9 mouse cellular contexts compared by ENCODE assay signal in the genomic region with DNA sequence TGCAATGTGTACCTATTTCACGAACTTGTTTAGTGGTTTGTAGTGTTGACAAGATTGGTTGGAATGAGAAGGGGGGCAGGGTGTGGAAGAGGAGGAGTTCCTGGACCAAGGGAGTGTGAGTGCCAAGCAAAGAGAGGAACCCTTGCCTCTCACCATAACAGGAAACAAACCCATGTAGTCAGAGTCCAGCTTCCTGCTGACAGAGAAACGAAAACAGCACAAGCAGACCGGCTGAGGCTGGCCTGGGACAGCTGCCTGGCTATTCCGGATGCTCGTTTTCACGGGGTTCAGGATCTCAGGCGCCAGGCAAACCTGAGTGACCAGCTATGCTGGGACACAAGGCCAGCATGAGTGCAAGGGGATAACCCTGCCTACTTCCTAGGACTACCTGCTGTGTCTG.
DNase-seq lines count a peak whose midpoint lies in the region; ATAC-seq and TF ChIP-seq lines count a peak whose summit lies in the region.
"Had no signal": no experiment of that assay in that cellular context is flagged by ENCODE, and none has a peak within 500 bp of the region (broad histone marks: within the 10 kb centered on the region; RNA-seq: fewer than 3 reads in every experiment).

No protein-coding gene starts in this region.

- no peak overlapping the region for H3K9ac ChIP-seq in embryonic facial prominence, embryonic 12.5 days
- H3K9ac ChIP-seq in heart, embryonic 16.5 days (ENCODE audit: low read length): no peak overlapping the region
- no peak overlapping the region for H3K9ac ChIP-seq in liver, embryonic 13.5 days
- no peak overlapping the region for H3K9ac ChIP-seq in midbrain, postnatal 0 days (replicated peaks; ENCODE audit: low read length, poor library complexity, severe bottlenecking)

- 74% methylated on average over 7 of the region's 7 CpGs for WGBS in embryonic facial prominence, embryonic 12.5 days
- WGBS in embryonic facial prominence, embryonic 10.5 days: 80% methylated on average over 7 of the region's 7 CpGs
- 49% methylated on average over 7 of the region's 7 CpGs for WGBS in heart, embryonic 16.5 days
- 20% methylated on average over 7 of the region's 7 CpGs for WGBS in liver, embryonic 13.5 days (ENCODE audit: insufficient replicate concordance)
- 84% methylated on average over 7 of the region's 7 CpGs for WGBS in midbrain, postnatal 0 days

- no peak overlapping the region for H3K4me2 ChIP-seq in embryonic facial prominence, embryonic 12.5 days (replicated peaks)
- 0 out of 2 replicates have a peak overlapping the region, but pooled peaks have one; percentile 5 for H3K4me2 ChIP-seq in heart, embryonic 16.5 days (ENCODE audit: low read depth, low read length)
- no peak overlapping the region for H3K4me2 ChIP-seq in liver, embryonic 13.5 days
- H3K4me2 ChIP-seq in midbrain, postnatal 0 days (ENCODE audit: low read depth, low read length, poor library complexity, severe bottlenecking): no peak overlapping the region

- ATAC-seq in embryonic facial prominence, embryonic 12.5 days (ENCODE audit: insufficient number of reproducible peaks, insufficient read depth, low FRiP score, low TSS enrichment): no peak
- ATAC-seq in heart, embryonic 16.5 days (replicated peaks; ENCODE audit: extremely low read depth, insufficient read depth, low FRiP score): peak; percentile 74
- 0 out of 2 replicates have a peak, but pooled peaks have one; percentile 23 for ATAC-seq in liver, embryonic 13.5 days (ENCODE audit: low read depth)
- ATAC-seq in midbrain, postnatal 0 days (ENCODE audit: low FRiP score): no peak

- peaks cover 6% of the 10 kb centered on the region; the same call in 1 of the 2 replicates for H3K4me1 ChIP-seq in embryonic facial prominence, embryonic 12.5 days
- peaks cover 12% of the 10 kb centered on the region for H3K4me1 ChIP-seq in embryonic facial prominence, embryonic 10.5 days
- H3K4me1 ChIP-seq in heart, embryonic 16.5 days (ENCODE audit: control insufficient read depth, insufficient read depth, low read length): peaks cover 19% of the 10 kb centered on the region
- H3K4me1 ChIP-seq in liver, embryonic 13.5 days (replicated peaks): peaks cover 7% of the 10 kb centered on the region; the same call in 1 of the 2 replicates
- H3K4me1 ChIP-seq in midbrain, postnatal 0 days (ENCODE audit: insufficient read depth, low read length): no peaks in the 10 kb centered on the region

- H3K4me3 ChIP-seq in embryonic facial prominence, embryonic 12.5 days: no peak overlapping the region
- H3K4me3 ChIP-seq in embryonic facial prominence, embryonic 10.5 days: no peak overlapping the region
- H3K4me3 ChIP-seq in heart, embryonic 16.5 days (ENCODE audit: low read length): no peak overlapping the region
- no peak overlapping the region for H3K4me3 ChIP-seq in liver, embryonic 13.5 days (replicated peaks)
- H3K4me3 ChIP-seq in midbrain, postnatal 0 days (ENCODE audit: low read depth, low read length): no peak overlapping the region
- H3K4me3 ChIP-seq: myocyte had no signal

- H3K27me3 ChIP-seq in embryonic facial prominence, embryonic 12.5 days: no peaks in the 10 kb centered on the region
- no peaks in the 10 kb centered on the region; the same call in 1 of the 2 replicates for H3K27me3 ChIP-seq in embryonic facial prominence, embryonic 10.5 days (replicated peaks; ENCODE audit: low read depth, poor library complexity, severe bottlenecking)
- no peaks in the 10 kb centered on the region for H3K27me3 ChIP-seq in heart, embryonic 16.5 days (ENCODE audit: control insufficient read depth, insufficient read depth, low read length)
- H3K27me3 ChIP-seq in liver, embryonic 13.5 days: no peaks in the 10 kb centered on the region
- H3K27me3 ChIP-seq in midbrain, postnatal 0 days (ENCODE audit: insufficient read depth, low read length): no peaks in the 10 kb centered on the region

- no peaks in the 10 kb centered on the region for H3K36me3 ChIP-seq in embryonic facial prominence, embryonic 12.5 days
- H3K36me3 ChIP-seq in embryonic facial prominence, embryonic 10.5 days (replicated peaks): no peaks in the 10 kb centered on the region
- H3K36me3 ChIP-seq in heart, embryonic 16.5 days (ENCODE audit: control insufficient read depth, insufficient read depth): no peaks in the 10 kb centered on the region
- H3K36me3 ChIP-seq in liver, embryonic 13.5 days: no peaks in the 10 kb centered on the region
- H3K36me3 ChIP-seq in midbrain, postnatal 0 days (ENCODE audit: insufficient read depth, low read length): no peaks in the 10 kb centered on the region

- TF ChIP-seq CTCF in midbrain, postnatal 0 days (IDR thresholded peaks at IDR 0.05): no peak

- H3K9me3 ChIP-seq in embryonic facial prominence, embryonic 12.5 days: no peaks in the 10 kb centered on the region
- no peaks in the 10 kb centered on the region for H3K9me3 ChIP-seq in embryonic facial prominence, embryonic 10.5 days
- no peaks in the 10 kb centered on the region for H3K9me3 ChIP-seq in heart, embryonic 16.5 days (replicated peaks; ENCODE audit: control insufficient read depth, low read length)
- H3K9me3 ChIP-seq in liver, embryonic 13.5 days (replicated peaks): no peaks in the 10 kb centered on the region
- no peaks in the 10 kb centered on the region for H3K9me3 ChIP-seq in midbrain, postnatal 0 days (ENCODE audit: low read length)

- DNase-seq in embryonic facial prominence, embryonic 10.5 days (ENCODE audit: low spot score): no peak
- DNase-seq in brain, adult 2 months (ENCODE audit: low read depth, low spot score): peak; percentile 67
- DNase-seq in liver, embryonic 13.5 days: no peak
- DNase-seq in retina, postnatal 1 day: no peak
- no peak for DNase-seq in midbrain, postnatal 0 days (ENCODE audit: low spot score)
- no peak for DNase-seq in embryo, embryonic 10 days (ENCODE audit: low spot score)

- 0 out of 2 replicates have a peak overlapping the region, but pooled peaks have one; percentile 9 for H3K27ac ChIP-seq in embryonic facial prominence, embryonic 12.5 days
- H3K27ac ChIP-seq in embryonic facial prominence, embryonic 10.5 days (replicated peaks): no peak overlapping the region
- peak overlapping the region; percentile 66 for H3K27ac ChIP-seq in heart, embryonic 16.5 days (ENCODE audit: low read length)
- no peak overlapping the region for H3K27ac ChIP-seq in liver, embryonic 13.5 days
- H3K27ac ChIP-seq in midbrain, postnatal 0 days (ENCODE audit: low read depth, low read length): no peak overlapping the region

Comparison
In these comparisons a context has a peak if more than half of its experiments do, and no peak if none do; other contexts are left out.
1. H3K27ac ChIP-seq: peak in embryonic facial prominence, embryonic 12.5 days (single experiment) and heart, embryonic 16.5 days (single experiment); none in embryonic facial prominence, embryonic 10.5 days (single experiment), liver, embryonic 13.5 days (single experiment) and midbrain, postnatal 0 days (single experiment).
2. ATAC-seq: peak in heart, embryonic 16.5 days (single experiment) and liver, embryonic 13.5 days (single experiment); none in embryonic facial prominence, embryonic 12.5 days (single experiment) and midbrain, postnatal 0 days (single experiment).